Mouse (Mus musculus): Measurements from ENCODE around the gene Abhd16a. TPM values are rescaled to one million over a fixed set of nuclear protein-coding genes. Genes with fewer than 3 reads are reported as not detected.

The Abhd16a gene
- polyA plus RNA-seq, 1 experiment from 2014 or later, result 45.2 TPM

DNA sequence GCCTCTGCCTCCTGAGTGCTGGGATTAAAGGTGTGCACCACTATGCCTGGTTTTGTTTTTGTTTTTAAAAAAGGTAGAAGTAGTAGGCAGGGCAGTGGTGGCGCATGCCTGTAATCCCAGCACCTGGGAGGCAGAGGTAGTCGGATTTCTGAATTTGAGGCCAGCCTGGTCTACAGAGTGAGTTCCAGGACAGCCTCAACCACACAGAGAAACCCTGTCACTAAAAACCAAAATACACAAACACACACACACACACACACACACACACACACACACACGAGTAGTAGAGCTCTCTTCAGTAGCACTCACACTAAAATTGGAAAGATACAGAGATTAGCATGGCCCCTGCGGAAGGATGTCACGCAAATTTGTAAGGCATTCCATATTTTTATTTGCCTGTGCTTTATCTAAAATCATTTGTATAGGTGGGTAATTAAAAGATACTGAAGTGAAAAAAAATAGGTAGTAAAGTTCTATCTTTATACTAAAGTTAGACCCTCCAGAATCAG lies 40.1 kb upstream of the Abhd16a start:
- DNase-seq (ENCODE audit: low spot score, missing footprints) (no peak), ATAC-seq (ENCODE audit: low FRiP score) (no peak)
- Histone ChIP-seq H3K36me3 (ENCODE audit: control insufficient read depth, insufficient read depth, low read length) (peaks cover 7% of the 10 kb centered on the region), H3K9ac (ENCODE audit: low read length) (no peak overlapping the region), H3K4me1 (ENCODE audit: control insufficient read depth, insufficient read depth, low read length) (peaks cover 52% of the 10 kb centered on the region), H3K9me3 (ENCODE audit: control insufficient read depth, low read length) (no peaks in the 10 kb centered on the region), H3K27me3 (ENCODE audit: control insufficient read depth, insufficient read depth, low read length) (no peaks in the 10 kb centered on the region), H3K4me3 (ENCODE audit: low read depth, low read length) (no peak overlapping the region; the same call in 1 of the 2 replicates), H3K4me2 (peak overlapping the region; percentile 68; the same call in 1 of the 2 replicates), H3K27ac (ENCODE audit: low read depth, low read length) (peak overlapping the region; percentile 90; the same call in 1 of the 2 replicates)
- WGBS, result 66% methylated on average over 5 of the region's 5 CpGs

DNA sequence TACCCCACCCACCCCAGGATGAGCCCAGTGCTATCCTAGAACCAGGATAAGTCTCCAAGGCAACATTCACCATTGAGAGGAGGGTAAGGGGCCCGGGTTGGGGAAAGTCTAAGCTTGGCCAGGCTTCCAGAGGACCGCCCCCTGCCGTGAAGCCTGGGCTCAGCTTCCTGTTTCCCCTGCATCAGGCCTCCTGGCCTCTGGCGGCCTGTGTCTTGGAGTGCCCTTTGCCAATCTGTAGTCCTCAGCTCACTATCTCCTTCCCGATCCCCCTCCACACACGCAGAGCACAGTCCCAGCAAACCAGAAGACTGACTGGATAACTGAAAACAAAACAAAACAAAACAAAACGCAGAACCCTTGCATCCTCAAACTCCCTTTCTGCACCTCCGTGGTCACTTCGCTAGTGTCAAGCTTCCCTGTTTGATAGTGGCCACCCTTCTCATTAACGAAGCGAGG lies 39.5 kb upstream of the Abhd16a start, which contains the start of gene Clic1:
Clic1 (plus strand) TSS at position 406 of the 456 bp plus-strand sequence.
- peak within 1 kb of the TSS; percentile 54 for H3K4me3 ChIP-seq (ENCODE audit: low read depth, low read length)
- peak within 1 kb of the TSS; percentile 90 for H3K27ac ChIP-seq (ENCODE audit: low read depth, low read length)
- H3K9me3 ChIP-seq (ENCODE audit: control insufficient read depth, low read length), result no peaks in the 10 kb centered on the region
- DNase-seq (ENCODE audit: low spot score, missing footprints), result peak; percentile 97
- H3K4me2 ChIP-seq, result peak within 1 kb of the TSS; percentile 68
- H3K36me3 ChIP-seq (ENCODE audit: control insufficient read depth, insufficient read depth, low read length), result peaks cover 10% of the 10 kb centered on the region
- H3K4me1 ChIP-seq (ENCODE audit: control insufficient read depth, insufficient read depth, low read length), result peaks cover 52% of the 10 kb centered on the region
- H3K27me3 ChIP-seq (ENCODE audit: control insufficient read depth, insufficient read depth, low read length), result no peaks in the 10 kb centered on the region
- peak within 1 kb of the TSS; percentile 83 for H3K9ac ChIP-seq (ENCODE audit: low read length)
- WGBS, result 1% methylated on average over 11 of the region's 11 CpGs
- peak; percentile 14; the same call in 1 of the 2 replicates for ATAC-seq (ENCODE audit: low FRiP score)

- Histone ChIP-seq H3K4me1 (ENCODE audit: control insufficient read depth, insufficient read depth, low read length) (peaks cover 52% of the 10 kb centered on the region), H3K27me3 (ENCODE audit: control insufficient read depth, insufficient read depth, low read length) (no peaks in the 10 kb centered on the region), H3K27ac (ENCODE audit: low read depth, low read length) (peak overlapping the region; percentile 90), H3K4me3 (ENCODE audit: low read depth, low read length) (peak overlapping the region; percentile 54), H3K36me3 (ENCODE audit: control insufficient read depth, insufficient read depth, low read length) (peaks cover 10% of the 10 kb centered on the region), H3K9me3 (ENCODE audit: control insufficient read depth, low read length) (no peaks in the 10 kb centered on the region), H3K9ac (ENCODE audit: low read length) (peak overlapping the region; percentile 83), H3K4me2 (peak overlapping the region; percentile 68)
- ATAC-seq (ENCODE audit: low FRiP score), result 0 out of 2 replicates have a peak, but pooled peaks have one; percentile 6
- peak; percentile 97 for DNase-seq (ENCODE audit: low spot score, missing footprints)
- WGBS, result under 1% methylated on average over 26 of the region's 27 CpGs
These were observed 38.8 kb upstream of the Abhd16a start for GRCm38 (mm10) chr17:35050126-35050750.

DNA sequence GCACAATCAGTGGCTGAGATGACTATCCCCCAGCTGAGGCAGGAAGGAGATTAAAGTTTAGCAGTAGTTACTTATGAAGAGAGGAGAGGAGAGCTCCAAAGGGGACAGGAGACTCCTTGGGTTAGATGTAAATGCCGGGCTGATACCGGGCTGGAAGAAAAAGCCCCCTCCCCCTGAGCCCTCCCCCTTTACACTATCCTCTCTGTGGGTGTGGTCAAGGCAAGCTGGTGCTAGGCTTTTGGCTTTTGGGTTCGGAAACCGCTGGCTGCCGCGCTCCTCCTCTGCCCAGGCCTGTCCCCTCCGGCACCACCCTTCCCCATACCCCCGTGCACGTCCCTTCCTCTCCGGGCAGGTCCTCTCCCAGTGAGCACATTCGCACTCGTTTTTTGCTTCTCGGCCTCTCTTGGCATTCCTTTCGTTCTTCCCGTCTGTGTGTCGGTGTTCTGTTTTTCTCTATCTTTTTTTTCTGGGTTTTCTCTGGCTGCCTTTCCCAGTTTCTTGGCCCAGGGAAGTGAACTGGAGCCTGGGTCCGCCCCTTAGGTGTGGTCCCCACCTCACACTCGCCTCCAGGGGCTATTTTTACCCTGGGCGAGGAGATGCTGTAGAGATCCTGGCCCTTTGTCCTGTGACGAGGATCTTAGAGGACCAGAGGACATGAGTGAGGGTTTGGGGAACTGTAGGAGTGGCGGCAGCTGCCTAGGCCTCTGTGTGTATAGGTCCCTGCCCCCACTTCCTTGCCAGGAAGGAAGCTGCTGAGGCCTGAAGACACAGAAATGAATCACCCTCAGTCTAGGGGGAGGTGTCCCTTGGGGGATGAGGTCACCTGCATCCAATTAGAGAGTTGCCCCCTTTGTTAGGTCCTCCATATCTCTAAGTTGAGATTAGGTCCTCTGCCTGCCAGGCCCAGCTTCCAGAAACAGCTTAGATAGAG lies 37.6 kb upstream of the Abhd16a start:
- Histone ChIP-seq H3K4me2 (peak overlapping the region; percentile 68), H3K36me3 (ENCODE audit: control insufficient read depth, insufficient read depth, low read length) (peaks cover 15% of the 10 kb centered on the region), H3K27me3 (ENCODE audit: control insufficient read depth, insufficient read depth, low read length) (no peaks in the 10 kb centered on the region), H3K4me3 (ENCODE audit: low read depth, low read length) (peak overlapping the region; percentile 54), H3K27ac (ENCODE audit: low read depth, low read length) (peak overlapping the region; percentile 88), H3K9ac (ENCODE audit: low read length) (peak overlapping the region; percentile 83), H3K4me1 (ENCODE audit: control insufficient read depth, insufficient read depth, low read length) (peaks cover 46% of the 10 kb centered on the region), H3K9me3 (ENCODE audit: control insufficient read depth, low read length) (no peaks in the 10 kb centered on the region)
- 3% methylated on average over 21 of the region's 21 CpGs for WGBS
- DNase-seq (ENCODE audit: low spot score, missing footprints) (peak; percentile 97), ATAC-seq (ENCODE audit: low FRiP score) (peak; percentile 75)

- peak overlapping the region; percentile 88 for H3K27ac ChIP-seq (ENCODE audit: low read depth, low read length)
- H3K9me3 ChIP-seq (ENCODE audit: control insufficient read depth, low read length), result no peaks in the 10 kb centered on the region
- H3K9ac ChIP-seq (ENCODE audit: low read length), result peak overlapping the region; percentile 83
- H3K36me3 ChIP-seq (ENCODE audit: control insufficient read depth, insufficient read depth, low read length), result peaks cover 15% of the 10 kb centered on the region
- H3K4me1 ChIP-seq (ENCODE audit: control insufficient read depth, insufficient read depth, low read length), result peaks cover 40% of the 10 kb centered on the region
- ATAC-seq (ENCODE audit: low FRiP score), result no peak
- WGBS, result 81% methylated on average over 12 of the region's 12 CpGs
- no peaks in the 10 kb centered on the region for H3K27me3 ChIP-seq (ENCODE audit: control insufficient read depth, insufficient read depth, low read length)
- H3K4me3 ChIP-seq (ENCODE audit: low read depth, low read length), result peak overlapping the region; percentile 54
- DNase-seq (ENCODE audit: low spot score, missing footprints), result no peak
- H3K4me2 ChIP-seq, result peak overlapping the region; percentile 68
These were observed 36.7 kb upstream of the Abhd16a start for GRCm38 (mm10) chr17:35052271-35052798.

GRCm38 (mm10) chr17:35055691-35056495 lies 33.2 kb upstream of the Abhd16a start:
- H3K4me2 ChIP-seq, result no peak overlapping the region

GRCm38 (mm10) chr17:35057090-35057489 lies 32.0 kb upstream of the Abhd16a start:
- Histone ChIP-seq H3K4me1 (ENCODE audit: control insufficient read depth, insufficient read depth, low read length) (peaks cover 19% of the 10 kb centered on the region), H3K4me2 (no peak overlapping the region), H3K27me3 (ENCODE audit: control insufficient read depth, insufficient read depth, low read length) (no peaks in the 10 kb centered on the region), H3K27ac (ENCODE audit: low read depth, low read length) (no peak overlapping the region), H3K9ac (ENCODE audit: low read length) (no peak overlapping the region), H3K9me3 (ENCODE audit: control insufficient read depth, low read length) (no peaks in the 10 kb centered on the region), H3K36me3 (ENCODE audit: control insufficient read depth, insufficient read depth, low read length) (peaks cover 26% of the 10 kb centered on the region), H3K4me3 (ENCODE audit: low read depth, low read length) (no peak overlapping the region)
- 81% methylated on average over 3 of the region's 3 CpGs for WGBS
- ATAC-seq (ENCODE audit: low FRiP score) (no peak), DNase-seq (ENCODE audit: low spot score, missing footprints) (no peak)

More at GRCm38 (mm10) chr17:35055691-35056495, 33.2 kb upstream of the Abhd16a start:
- peaks cover 18% of the 10 kb centered on the region for H3K36me3 ChIP-seq (ENCODE audit: control insufficient read depth, insufficient read depth, low read length)
- H3K27ac ChIP-seq (ENCODE audit: low read depth, low read length), result no peak overlapping the region
- H3K4me3 ChIP-seq (ENCODE audit: low read depth, low read length), result no peak overlapping the region
- no peak overlapping the region for H3K9ac ChIP-seq (ENCODE audit: low read length)
- WGBS, result 93% methylated on average over 7 of the region's 7 CpGs
- DNase-seq (ENCODE audit: low spot score, missing footprints) (no peak), ATAC-seq (ENCODE audit: low FRiP score) (no peak)
- H3K27me3 ChIP-seq (ENCODE audit: control insufficient read depth, insufficient read depth, low read length), result no peaks in the 10 kb centered on the region
- peaks cover 27% of the 10 kb centered on the region for H3K4me1 ChIP-seq (ENCODE audit: control insufficient read depth, insufficient read depth, low read length)
- H3K9me3 ChIP-seq (ENCODE audit: control insufficient read depth, low read length), result no peaks in the 10 kb centered on the region

- Histone ChIP-seq H3K36me3 (ENCODE audit: control insufficient read depth, insufficient read depth, low read length) (peaks cover 24% of the 10 kb centered on the region), H3K9me3 (ENCODE audit: control insufficient read depth, low read length) (no peaks in the 10 kb centered on the region), H3K9ac (ENCODE audit: low read length) (peak overlapping the region; percentile 98), H3K4me2 (no peak overlapping the region; the same call in 1 of the 2 replicates), H3K27me3 (ENCODE audit: control insufficient read depth, insufficient read depth, low read length) (no peaks in the 10 kb centered on the region), H3K4me3 (ENCODE audit: low read depth, low read length) (no peak overlapping the region; the same call in 1 of the 2 replicates), H3K4me1 (ENCODE audit: control insufficient read depth, insufficient read depth, low read length) (peaks cover 16% of the 10 kb centered on the region), H3K27ac (ENCODE audit: low read depth, low read length) (peak overlapping the region; percentile 95)
- WGBS, result 73% methylated on average over 9 of the region's 9 CpGs
- ATAC-seq (ENCODE audit: low FRiP score) (peak; percentile 5; the same call in 1 of the 2 replicates), DNase-seq (ENCODE audit: low spot score, missing footprints) (no peak)
These were observed 30.7 kb upstream of the Abhd16a start for GRCm38 (mm10) chr17:35058316-35058715.
